Mouse (Mus musculus) lung, adult 2 months (tissue): ENCODE measurements around the gene Fyb2.

Source experiments
- CTCF ChIP-seq: fragments of 200-500 bp; IDR thresholded peaks from 2 replicates; pipeline ENCODE4 v1.5.1; 2011; ENCODE audit warnings: mild to moderate bottlenecking, low read length, control low read depth; ENCODE audit not compliant: insufficient read depth
- POLR2A ChIP-seq: fragments of 200-500 bp; IDR thresholded peaks from 2 replicates; pipeline ENCODE4 v1.6.1; 2011; ENCODE audit warnings: low read depth, mild to moderate bottlenecking, control low read depth, low read length, borderline replicate concordance; ENCODE audit errors: extremely low read depth

DNA sequence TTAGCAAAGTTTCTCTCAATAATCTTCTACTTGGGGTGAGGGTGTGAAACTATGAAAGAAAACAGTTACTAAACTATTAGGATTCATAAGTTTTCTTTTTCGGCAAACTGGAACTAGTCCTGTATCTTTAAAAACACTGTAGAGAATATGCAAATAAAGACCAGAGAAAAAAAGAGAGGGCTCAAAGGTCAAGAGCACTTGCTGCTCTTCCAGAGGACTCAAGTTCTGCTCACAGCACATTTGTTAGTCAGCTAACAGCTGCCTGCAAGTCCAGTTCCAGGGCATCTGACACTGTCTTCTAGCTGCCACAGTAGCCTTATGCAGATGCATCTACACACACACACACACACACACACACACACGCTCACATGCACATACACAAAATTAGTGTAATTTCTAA lies 59.4 kb downstream of the Fyb2 start:
- TF ChIP-seq POLR2A: no peak
- no peak for TF ChIP-seq CTCF
